Mouse (Mus musculus) cerebellum, adult 2 months (tissue): Measurements from ENCODE around the gene Cbfa2t3. TPM values are rescaled to one million over a fixed set of nuclear protein-coding genes. Genes with fewer than 3 reads are reported as not detected.

Experiments used
- DNase-seq, 2 experiments: peaks; one replicate each; pipeline ENCODE4 v3.0.0; 2021
- H3K27ac ChIP-seq: fragments of 200-500 bp; 2 replicates; pipeline ENCODE4 v1.5.1; 2012; ENCODE audit warnings: low read length, control low read depth, inconsistent platforms; ENCODE audit not compliant: insufficient read depth
- H3K27me3 ChIP-seq: fragments of 200-500 bp; 2 replicates; pipeline ENCODE4 v1.6.1; 2012; ENCODE audit warnings: inconsistent platforms, mild to moderate bottlenecking, low read length, moderate library complexity; ENCODE audit not compliant: control insufficient read depth, insufficient read depth
- H3K4me1 ChIP-seq: fragments of 200-500 bp; 2 replicates; pipeline ENCODE4 v1.6.1; 2011; ENCODE audit warnings: low read length; ENCODE audit not compliant: control insufficient read depth, insufficient read depth
- H3K4me3 ChIP-seq: fragments of 200-500 bp; replicated peaks from 2 replicates; pipeline ENCODE3; 2011; ENCODE audit warnings: mild to moderate bottlenecking, low read depth, low read length, control low read depth; ENCODE audit not compliant: insufficient read depth
- CTCF ChIP-seq: fragments of 200-500 bp; IDR thresholded peaks from 2 replicates; pipeline ENCODE4 v1.5.1; 2011; ENCODE audit warnings: low read depth, mild to moderate bottlenecking, control low read depth, low read length, moderate library complexity, borderline replicate concordance; ENCODE audit not compliant: insufficient read depth
- POLR2A ChIP-seq: fragments of 200-500 bp; IDR thresholded peaks from 2 replicates; pipeline ENCODE4 v1.6.1; 2011; ENCODE audit warnings: low read length, control low read depth, borderline replicate concordance; ENCODE audit not compliant: insufficient read depth
- WGBS: fragments of 180-500 bp; shearing (Covaris S2); methylation state at CpG from one replicate; pipeline ENCODE4 v1.1.7; 2018; 5-methylcytosine and 5-hydroxymethylcytosine counted together
- polyA plus RNA-seq: library from polyadenylated mRNA; depleted of rRNA; stranded (reverse); fragments of >200 nt; gene quantifications from 2 replicates; pipeline ENCODE4 v1.2.3, GENCODE M21; 2012

Gene Cbfa2t3
- polyA plus RNA-seq, 1 experiment: 17.7 TPM

GRCm38 (mm10) chr8:122725187-122725586 is 26.3 kb upstream of the Cbfa2t3 start:
- Histone ChIP-seq H3K4me3 (no peak overlapping the region), H3K27me3 (no peaks in the 10 kb centered on the region), H3K27ac (no peak overlapping the region), H3K4me1 (peaks cover 16% of the 10 kb centered on the region)
- WGBS: 93% methylated on average over 6 of the region's 6 CpGs
- no peak for DNase-seq
- TF ChIP-seq CTCF (no peak), POLR2A (no peak)

- Histone ChIP-seq H3K4me1 (peaks cover 20% of the 10 kb centered on the region), H3K27me3 (no peaks in the 10 kb centered on the region), H3K27ac (peak overlapping the region; percentile 37; the same call in 1 of the 2 replicates), H3K4me3 (peak overlapping the region; percentile 5)
- TF ChIP-seq CTCF (no peak), POLR2A (no peak)
- peak; percentile 58 to 65 for DNase-seq
- 22% methylated on average over 14 of the region's 14 CpGs for WGBS
Observed at GRCm38 (mm10) chr8:122720811-122721640, 22.1 kb upstream of the Cbfa2t3 start.

- peaks cover 20% of the 10 kb centered on the region for H3K4me1 ChIP-seq
- WGBS: 18% methylated on average over 25 of the region's 25 CpGs
- peak overlapping the region; percentile 8 for H3K4me3 ChIP-seq
- no peak for TF ChIP-seq CTCF
- TF ChIP-seq POLR2A: no peak
- H3K27ac ChIP-seq: no peak overlapping the region
- H3K27me3 ChIP-seq: no peaks in the 10 kb centered on the region
- no peak for DNase-seq
Observed at GRCm38 (mm10) chr8:122720070-122720729, 21.3 kb upstream of the Cbfa2t3 start.

- DNase-seq: no peak
- Histone ChIP-seq H3K4me3 (no peak overlapping the region), H3K27me3 (no peaks in the 10 kb centered on the region), H3K27ac (no peak overlapping the region), H3K4me1 (peaks cover 20% of the 10 kb centered on the region)
- 63% methylated on average over 7 of the region's 7 CpGs for WGBS
- TF ChIP-seq POLR2A: no peak
- no peak for TF ChIP-seq CTCF
Observed at GRCm38 (mm10) chr8:122719500-122720065, 20.7 kb upstream of the Cbfa2t3 start.

GRCm38 (mm10) chr8:122718711-122719499 is 20.0 kb upstream of the Cbfa2t3 start:
- H3K27me3 ChIP-seq: no peaks in the 10 kb centered on the region
- TF ChIP-seq CTCF (no peak), POLR2A (no peak)
- no peak overlapping the region for H3K27ac ChIP-seq
- WGBS: 88% methylated on average over 14 of the region's 14 CpGs
- H3K4me1 ChIP-seq: peaks cover 20% of the 10 kb centered on the region
- no peak for DNase-seq
- no peak overlapping the region for H3K4me3 ChIP-seq

- 89% methylated on average over 10 of the region's 10 CpGs for WGBS
- Histone ChIP-seq H3K4me1 (peaks cover 20% of the 10 kb centered on the region), H3K4me3 (no peak overlapping the region), H3K27me3 (no peaks in the 10 kb centered on the region), H3K27ac (no peak overlapping the region)
- TF ChIP-seq CTCF (no peak), POLR2A (no peak)
- no peak for DNase-seq
Observed at GRCm38 (mm10) chr8:122717869-122718509, 19.1 kb upstream of the Cbfa2t3 start.

GRCm38 (mm10) chr8:122716566-122716965 is 17.7 kb upstream of the Cbfa2t3 start:
- WGBS: 62% methylated on average over 8 of the region's 8 CpGs

More at GRCm38 (mm10) chr8:122716566-122716965, 17.7 kb upstream of the Cbfa2t3 start:
- no peak for TF ChIP-seq POLR2A
- no peak for TF ChIP-seq CTCF
- peaks cover 18% of the 10 kb centered on the region for H3K4me1 ChIP-seq
- H3K4me3 ChIP-seq: no peak overlapping the region
- H3K27me3 ChIP-seq: no peaks in the 10 kb centered on the region
- no peak for DNase-seq
- no peak overlapping the region for H3K27ac ChIP-seq
